Mouse (Mus musculus): Measurements from ENCODE around the gene Dcun1d4.

DNA sequence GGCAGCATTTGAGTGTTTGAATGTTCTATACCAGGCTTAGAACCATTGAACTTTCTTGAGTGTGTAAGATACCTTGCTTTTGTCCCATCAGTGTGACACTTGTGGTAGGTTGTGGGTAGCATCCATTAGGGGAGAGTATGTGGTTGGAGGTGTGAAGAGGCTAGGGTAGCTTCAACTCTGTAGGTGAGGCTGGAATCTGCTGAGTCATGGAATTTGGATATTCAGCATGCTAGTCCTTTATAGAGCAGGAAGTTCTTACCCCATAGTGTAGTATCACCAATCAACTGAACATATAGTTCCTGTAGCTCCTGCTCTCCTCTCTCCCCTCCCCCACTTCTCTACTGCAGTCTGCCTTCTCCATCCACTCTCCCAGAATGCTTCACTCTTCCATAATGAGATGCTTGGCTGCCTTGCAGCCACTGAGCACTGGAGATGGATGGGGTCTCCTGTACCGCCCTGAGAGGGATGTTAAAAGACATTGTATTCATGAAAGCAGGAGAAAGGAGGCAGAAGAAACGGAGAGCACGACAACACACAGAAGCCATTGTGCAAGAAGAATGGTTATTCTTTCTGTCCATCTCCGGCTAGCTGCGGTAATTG is 3.3 kb downstream of the Dcun1d4 start:
- no peak for TF ChIP-seq EP300 (IDR thresholded peaks at IDR 0.05; ENCODE audit: insufficient read depth, low read depth, low read length)
- no peak for TF ChIP-seq CTCF (IDR thresholded peaks at IDR 0.05; ENCODE audit: low read depth, low read length)
- TF ChIP-seq POLR2A (IDR thresholded peaks at IDR 0.05; ENCODE audit: insufficient read depth, low read length), result no peak

Data from ES-Bruce4 (cell line).